Mouse (Mus musculus) stomach, postnatal 0 days (tissue): Measurements from ENCODE around the gene Sctr.

Experiments used
- CTCF ChIP-seq: IDR thresholded peaks from 2 replicates; pipeline ENCODE4 v1.5.1; 2016; ENCODE audit warnings: antibody characterized with exemption, low read depth, mild to moderate bottlenecking, moderate library complexity
- EP300 ChIP-seq: optimal IDR thresholded peaks from 2 replicates; pipeline ENCODE3; 2016; ENCODE audit warnings: antibody characterized with exemption

GRCm38 (mm10) chr1:120066625-120067024, 59.9 kb downstream of the Sctr start:
- TF ChIP-seq CTCF (no peak), EP300 (no peak)
